Mouse (Mus musculus): ENCODE data around the gene Myf6. TPM values are rescaled to one million over a fixed set of nuclear protein-coding genes. Genes with fewer than 3 reads are reported as not detected.

The Myf6 gene
- polyA plus RNA-seq, 1 experiment from 2014 or later = not detected

DNA sequence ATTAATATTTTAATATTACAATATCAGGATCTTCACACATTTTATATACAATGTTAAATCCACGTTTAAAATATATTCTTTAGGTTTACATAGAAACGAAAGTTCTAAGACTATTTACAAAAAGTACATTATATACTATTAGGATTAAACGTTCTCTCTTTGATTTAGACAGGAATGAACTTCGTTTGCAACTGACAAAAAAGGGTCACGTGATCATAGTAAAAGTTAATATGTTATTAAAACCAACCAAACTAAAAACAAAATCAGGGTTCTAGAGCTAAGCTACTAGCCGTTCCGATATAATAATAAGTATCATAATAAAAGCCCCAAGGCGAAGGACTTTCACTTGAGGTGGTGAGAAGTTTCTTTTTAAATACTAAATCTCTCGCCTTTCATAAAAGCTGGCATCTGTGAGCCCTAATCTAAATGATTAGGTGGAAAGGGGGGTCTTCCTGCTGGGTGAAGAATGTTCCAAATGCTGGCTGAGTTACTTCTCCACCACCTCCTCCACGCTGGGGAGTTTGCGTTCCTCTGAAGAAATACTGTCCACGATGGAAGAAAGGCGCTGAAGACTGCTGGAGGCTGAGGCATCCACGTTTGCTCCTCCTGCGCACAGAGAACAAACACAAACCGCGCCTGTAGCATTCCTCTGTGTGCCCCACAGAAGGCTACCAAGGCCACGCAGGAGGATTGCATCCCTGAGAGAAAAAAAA lies 1.5 kb downstream of the Myf6 start:
- DNase-seq (ENCODE audit: low spot score) = no peak
- WGBS = 24% methylated on average over 18 of the region's 18 CpGs

DNA sequence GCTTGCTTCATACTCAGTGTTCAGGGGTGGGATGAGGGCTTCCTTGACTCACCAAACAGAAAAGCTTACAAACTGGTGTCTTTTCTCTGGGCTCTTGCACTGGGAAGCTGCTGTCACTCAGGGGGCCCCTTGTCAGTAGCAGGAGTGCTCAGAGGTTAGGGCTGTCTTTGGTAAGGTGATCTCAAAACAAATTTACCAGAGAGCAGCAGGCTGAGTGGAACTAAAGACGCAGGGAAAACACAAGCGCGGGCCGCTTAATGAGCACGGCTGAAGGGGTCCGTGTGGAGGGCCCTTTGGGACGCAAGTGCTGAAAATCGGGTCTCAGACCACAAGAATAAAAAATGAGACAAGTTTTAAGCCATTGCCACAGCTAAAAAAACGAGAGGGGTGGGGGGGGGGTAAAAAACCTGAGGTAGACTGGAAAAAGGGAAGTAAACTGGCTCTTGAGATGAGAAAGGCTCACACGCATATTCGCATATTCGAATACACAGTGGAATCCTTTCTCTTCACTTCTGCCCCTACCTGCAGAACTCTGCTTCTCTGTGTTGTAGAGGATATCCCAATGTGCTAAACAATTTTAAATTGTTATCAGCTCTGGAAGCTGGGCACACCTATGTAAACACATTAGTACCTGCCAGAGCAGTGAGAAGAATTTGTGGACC lies 5.8 kb downstream of the Myf6 start:
- WGBS = 43% methylated on average over 12 of the region's 12 CpGs
- no peak overlapping the region for H3K4me3 ChIP-seq (ENCODE audit: low read depth, low read length)
- H3K36me3 ChIP-seq (ENCODE audit: control insufficient read depth, insufficient read depth, low read length) = no peaks in the 10 kb centered on the region
- no peak for ATAC-seq (ENCODE audit: low FRiP score, low TSS enrichment)
- no peaks in the 10 kb centered on the region for H3K27me3 ChIP-seq (ENCODE audit: control insufficient read depth, insufficient read depth, low read length)
- DNase-seq (ENCODE audit: low spot score) = no peak
- no peak overlapping the region for H3K27ac ChIP-seq (replicated peaks)
- no peaks in the 10 kb centered on the region for H3K9me3 ChIP-seq (ENCODE audit: control insufficient read depth, low read length)
- H3K4me2 ChIP-seq (replicated peaks; ENCODE audit: low read depth) = no peak overlapping the region
- TF ChIP-seq CTCF (IDR thresholded peaks at IDR 0.05; ENCODE audit: low read depth) (no peak), EP300 (optimal IDR thresholded peaks at IDR 0.05) (no peak)
- no peak overlapping the region for H3K9ac ChIP-seq (ENCODE audit: low read length)
- H3K4me1 ChIP-seq (replicated peaks; ENCODE audit: control insufficient read depth, insufficient read depth) = no peaks in the 10 kb centered on the region

More for the DNA sequence above, 1.5 kb downstream of the Myf6 start:
- no peak overlapping the region for H3K27ac ChIP-seq (replicated peaks)
- H3K4me2 ChIP-seq (replicated peaks; ENCODE audit: low read depth) = peak overlapping the region; percentile 46
- H3K9ac ChIP-seq (ENCODE audit: low read length) = 0 out of 2 replicates have a peak overlapping the region, but pooled peaks have one; percentile 9
- H3K4me1 ChIP-seq (replicated peaks; ENCODE audit: control insufficient read depth, insufficient read depth) = no peaks in the 10 kb centered on the region
- TF ChIP-seq CTCF (IDR thresholded peaks at IDR 0.05; ENCODE audit: low read depth) = no peak
- TF ChIP-seq EP300 (optimal IDR thresholded peaks at IDR 0.05) = no peak
- H3K27me3 ChIP-seq (ENCODE audit: control insufficient read depth, insufficient read depth, low read length) = no peaks in the 10 kb centered on the region
- no peak for ATAC-seq (ENCODE audit: low FRiP score, low TSS enrichment)
- no peaks in the 10 kb centered on the region for H3K9me3 ChIP-seq (ENCODE audit: control insufficient read depth, low read length)
- peak overlapping the region; percentile 30 for H3K4me3 ChIP-seq (ENCODE audit: low read depth, low read length)
- H3K36me3 ChIP-seq (ENCODE audit: control insufficient read depth, insufficient read depth, low read length) = no peaks in the 10 kb centered on the region

DNA sequence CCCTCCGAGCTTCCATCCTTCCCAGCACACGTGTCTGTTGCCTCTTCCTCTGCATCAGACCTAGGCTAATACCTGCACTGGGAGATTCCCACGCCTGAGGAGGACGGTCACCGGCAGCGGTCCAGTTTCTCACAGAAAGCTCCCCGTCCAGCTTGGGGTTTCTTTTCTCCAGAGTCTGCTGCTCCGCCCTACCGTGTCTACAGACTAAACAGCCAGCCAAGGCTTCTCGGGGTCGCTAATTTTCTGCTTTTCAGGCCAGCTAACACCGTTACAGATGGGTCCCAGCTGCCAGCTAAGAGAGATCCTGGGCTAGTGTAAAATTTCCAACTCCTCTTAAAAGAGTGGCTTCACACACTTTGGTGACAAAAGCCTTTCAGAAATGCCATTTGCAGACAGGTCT lies 7.8 kb downstream of the Myf6 start:
- no peak overlapping the region for H3K4me3 ChIP-seq (ENCODE audit: low read depth, low read length)
- WGBS = 29% methylated on average over 12 of the region's 12 CpGs
- no peaks in the 10 kb centered on the region for H3K27me3 ChIP-seq (ENCODE audit: control insufficient read depth, insufficient read depth, low read length)
- no peak overlapping the region for H3K9ac ChIP-seq (ENCODE audit: low read length)
- H3K9me3 ChIP-seq (ENCODE audit: control insufficient read depth, low read length) = no peaks in the 10 kb centered on the region
- ATAC-seq (ENCODE audit: low FRiP score, low TSS enrichment) (no peak), DNase-seq (ENCODE audit: low spot score) (no peak)
- no peaks in the 10 kb centered on the region for H3K4me1 ChIP-seq (replicated peaks; ENCODE audit: control insufficient read depth, insufficient read depth)
- no peak overlapping the region for H3K27ac ChIP-seq (replicated peaks)
- no peaks in the 10 kb centered on the region for H3K36me3 ChIP-seq (ENCODE audit: control insufficient read depth, insufficient read depth, low read length)
- no peak overlapping the region for H3K4me2 ChIP-seq (replicated peaks; ENCODE audit: low read depth)
- TF ChIP-seq CTCF (IDR thresholded peaks at IDR 0.05; ENCODE audit: low read depth) = no peak
- no peak for TF ChIP-seq EP300 (optimal IDR thresholded peaks at IDR 0.05)

DNA sequence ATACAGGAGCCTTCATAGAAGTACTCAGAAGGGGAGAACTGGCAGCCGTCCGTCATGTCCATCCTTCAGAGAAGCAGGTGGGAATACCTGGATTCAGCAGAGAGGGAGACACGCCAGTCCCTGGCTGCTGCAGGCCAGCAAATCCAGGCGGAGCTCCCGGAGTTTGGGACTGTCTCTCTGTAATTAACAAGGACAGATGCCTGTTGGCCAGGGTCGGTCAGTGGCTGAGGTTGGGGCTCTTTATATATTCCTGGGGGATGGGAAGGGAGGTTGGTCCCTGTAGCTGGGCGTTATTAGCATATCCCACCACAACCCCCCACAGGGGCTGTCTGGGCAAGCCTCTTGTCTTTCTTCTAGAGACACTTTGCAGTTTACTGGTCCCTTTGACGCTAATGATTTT lies 8.7 kb downstream of the Myf6 start, which contains the start of gene Myf5:
Gene Myf5, minus strand, starts transcription at position 265 of the 400 bp plus-strand sequence.
- TF ChIP-seq CTCF (IDR thresholded peaks at IDR 0.05; ENCODE audit: low read depth) (no peak), EP300 (optimal IDR thresholded peaks at IDR 0.05) (no peak)
- Histone ChIP-seq H3K36me3 (ENCODE audit: control insufficient read depth, insufficient read depth, low read length) (no peaks in the 10 kb centered on the region), H3K27ac (replicated peaks) (no peak within 1 kb of the TSS), H3K4me1 (replicated peaks; ENCODE audit: control insufficient read depth, insufficient read depth) (no peaks in the 10 kb centered on the region), H3K4me3 (ENCODE audit: low read depth, low read length) (no peak within 1 kb of the TSS), H3K9ac (ENCODE audit: low read length) (no peak within 1 kb of the TSS), H3K4me2 (replicated peaks; ENCODE audit: low read depth) (no peak within 1 kb of the TSS), H3K27me3 (ENCODE audit: control insufficient read depth, insufficient read depth, low read length) (no peaks in the 10 kb centered on the region), H3K9me3 (ENCODE audit: control insufficient read depth, low read length) (no peaks in the 10 kb centered on the region)
- ATAC-seq (ENCODE audit: low FRiP score, low TSS enrichment) = no peak
- WGBS = 76% methylated on average over 8 of the region's 8 CpGs
- no peak for DNase-seq (ENCODE audit: low spot score)

DNA sequence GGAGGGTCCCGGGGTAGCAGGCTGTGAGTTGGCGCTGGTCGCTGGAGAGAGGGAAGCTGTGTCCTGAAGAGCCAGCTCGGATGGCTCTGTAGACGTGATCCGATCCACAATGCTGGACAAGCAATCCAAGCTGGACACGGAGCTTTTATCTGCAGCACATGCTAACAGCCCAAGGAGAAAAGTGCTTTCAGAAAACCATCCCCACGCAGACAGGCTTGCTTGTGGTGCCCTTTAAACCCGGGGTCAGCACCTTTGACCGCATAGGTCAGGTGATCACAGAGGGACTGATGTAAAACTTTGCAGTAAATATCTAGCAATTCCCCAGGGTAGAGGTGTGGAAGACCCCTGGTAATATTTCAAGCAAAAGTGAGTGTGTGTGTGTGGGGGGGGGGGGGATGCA lies 10.5 kb downstream of the Myf6 start:
- DNase-seq (ENCODE audit: low spot score) = no peak
- WGBS = 58% methylated on average over 10 of the region's 10 CpGs

DNA sequence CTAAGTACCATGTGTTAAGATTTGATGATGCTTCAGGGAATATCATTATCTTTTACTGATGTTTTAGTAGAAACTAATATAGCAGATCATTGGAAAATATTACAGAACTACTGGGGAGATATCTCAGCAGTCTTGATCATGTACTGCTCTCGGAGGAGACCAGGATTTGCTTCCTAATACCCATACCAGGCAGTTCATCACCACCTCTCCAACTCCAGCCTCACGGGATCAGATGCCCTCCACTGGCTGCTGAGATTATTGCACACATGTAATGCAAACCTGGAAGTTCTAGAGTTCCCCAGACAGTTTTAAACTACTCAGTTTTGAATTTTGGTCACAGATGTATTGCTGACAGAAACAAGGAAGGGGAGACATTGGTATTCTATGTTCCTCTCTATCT lies 21.0 kb downstream of the Myf6 start:
- Histone ChIP-seq H3K9me3 (ENCODE audit: control insufficient read depth, low read length) (no peaks in the 10 kb centered on the region), H3K36me3 (ENCODE audit: control insufficient read depth, insufficient read depth, low read length) (no peaks in the 10 kb centered on the region), H3K27me3 (ENCODE audit: control insufficient read depth, insufficient read depth, low read length) (no peaks in the 10 kb centered on the region), H3K27ac (replicated peaks) (no peak overlapping the region), H3K4me1 (replicated peaks; ENCODE audit: control insufficient read depth, insufficient read depth) (no peaks in the 10 kb centered on the region), H3K9ac (ENCODE audit: low read length) (no peak overlapping the region), H3K4me2 (replicated peaks; ENCODE audit: low read depth) (no peak overlapping the region), H3K4me3 (ENCODE audit: low read depth, low read length) (no peak overlapping the region)
- no peak for DNase-seq (ENCODE audit: low spot score)
- no peak for ATAC-seq (ENCODE audit: low FRiP score, low TSS enrichment)
- 62% methylated on average over 2 of the region's 2 CpGs for WGBS
- TF ChIP-seq CTCF (IDR thresholded peaks at IDR 0.05; ENCODE audit: low read depth) = peak; percentile 52
- no peak for TF ChIP-seq EP300 (optimal IDR thresholded peaks at IDR 0.05)

More for the DNA sequence above, 10.5 kb downstream of the Myf6 start:
- H3K36me3 ChIP-seq (ENCODE audit: control insufficient read depth, insufficient read depth, low read length) = no peaks in the 10 kb centered on the region
- H3K4me2 ChIP-seq (replicated peaks; ENCODE audit: low read depth) = no peak overlapping the region; the same call in 1 of the 2 replicates
- no peaks in the 10 kb centered on the region for H3K4me1 ChIP-seq (replicated peaks; ENCODE audit: control insufficient read depth, insufficient read depth)
- TF ChIP-seq CTCF (IDR thresholded peaks at IDR 0.05; ENCODE audit: low read depth) (no peak), EP300 (optimal IDR thresholded peaks at IDR 0.05) (no peak)
- no peaks in the 10 kb centered on the region for H3K27me3 ChIP-seq (ENCODE audit: control insufficient read depth, insufficient read depth, low read length)
- no peak overlapping the region for H3K27ac ChIP-seq (replicated peaks)
- H3K9ac ChIP-seq (ENCODE audit: low read length) = no peak overlapping the region
- H3K9me3 ChIP-seq (ENCODE audit: control insufficient read depth, low read length) = no peaks in the 10 kb centered on the region
- no peak for ATAC-seq (ENCODE audit: low FRiP score, low TSS enrichment)
- H3K4me3 ChIP-seq (ENCODE audit: low read depth, low read length) = no peak overlapping the region
